Mouse (Mus musculus): ENCODE results near the gene Cabp2. TPM values are rescaled to one million over a fixed set of nuclear protein-coding genes. Genes with fewer than 3 reads are reported as not detected.

Cabp2 gene
- polyA plus RNA-seq, 1 experiment: not detected

- H3K79me2 ChIP-seq (ENCODE audit: control insufficient read depth, insufficient read depth): peaks cover 13% of the 10 kb centered on the region
- H3ac ChIP-seq (ENCODE audit: control insufficient read depth, insufficient read length, low read depth): no peak overlapping the region
- H3K79me3 ChIP-seq (ENCODE audit: low read depth): no peaks in the 10 kb centered on the region
- no peaks in the 10 kb centered on the region for H3K27me3 ChIP-seq (ENCODE audit: control insufficient read depth, insufficient read depth, insufficient read length)
- no peaks in the 10 kb centered on the region for H3K36me3 ChIP-seq (ENCODE audit: control insufficient read depth, insufficient read depth)
- no peak overlapping the region for H3K4me3 ChIP-seq (ENCODE audit: insufficient read depth, poor library complexity, severe bottlenecking)
- no peak for TF ChIP-seq CEBPB (IDR thresholded peaks at IDR 0.05; ENCODE audit: low read depth)
- TF ChIP-seq USF1 (IDR thresholded peaks at IDR 0.05; ENCODE audit: low read depth): no peak
- TF ChIP-seq FOSL1 (IDR thresholded peaks at IDR 0.05; ENCODE audit: insufficient read depth, low read length, poor library complexity, severe bottlenecking): no peak
- TF ChIP-seq MYOG (IDR thresholded peaks at IDR 0.05; ENCODE audit: control insufficient read depth, extremely low read depth, insufficient read length): no peak
- TF ChIP-seq MYOD1 (IDR thresholded peaks at IDR 0.05; ENCODE audit: control insufficient read depth, insufficient read length, low read depth): no peak
- no peak for TF ChIP-seq MAX (IDR thresholded peaks at IDR 0.05)
- no peak for TF ChIP-seq CTCF (IDR thresholded peaks at IDR 0.05; ENCODE audit: control insufficient read depth, insufficient read depth, insufficient read length)
Observed at GRCm38 (mm10) chr19:4093772-4094171, 12.4 kb downstream of the Cabp2 start.

- Histone ChIP-seq H3K79me2 (ENCODE audit: control insufficient read depth, insufficient read depth) (peaks cover 13% of the 10 kb centered on the region), H3K27me3 (ENCODE audit: control insufficient read depth, insufficient read depth, insufficient read length) (no peaks in the 10 kb centered on the region), H3ac (ENCODE audit: control insufficient read depth, insufficient read length, low read depth) (no peak overlapping the region), H3K36me3 (ENCODE audit: control insufficient read depth, insufficient read depth) (no peaks in the 10 kb centered on the region), H3K4me3 (ENCODE audit: insufficient read depth, poor library complexity, severe bottlenecking) (no peak overlapping the region), H3K79me3 (ENCODE audit: low read depth) (no peaks in the 10 kb centered on the region)
- TF ChIP-seq FOSL1 (IDR thresholded peaks at IDR 0.05; ENCODE audit: insufficient read depth, low read length, poor library complexity, severe bottlenecking) (no peak), CTCF (IDR thresholded peaks at IDR 0.05; ENCODE audit: control insufficient read depth, insufficient read depth, insufficient read length) (no peak), MYOD1 (IDR thresholded peaks at IDR 0.05; ENCODE audit: control insufficient read depth, insufficient read length, low read depth) (peak; percentile 19), MAX (IDR thresholded peaks at IDR 0.05) (no peak), MYOG (IDR thresholded peaks at IDR 0.05; ENCODE audit: control insufficient read depth, extremely low read depth, insufficient read length) (no peak), USF1 (IDR thresholded peaks at IDR 0.05; ENCODE audit: low read depth) (no peak)
Observed at GRCm38 (mm10) chr19:4094348-4094747, 13.0 kb downstream of the Cabp2 start.

GRCm38 (mm10) chr19:4094774-4095303 lies 13.5 kb downstream of the Cabp2 start:
- Histone ChIP-seq H3K27me3 (ENCODE audit: control insufficient read depth, insufficient read depth, insufficient read length) (no peaks in the 10 kb centered on the region), H3K79me2 (ENCODE audit: control insufficient read depth, insufficient read depth) (peaks cover 13% of the 10 kb centered on the region), H3K36me3 (ENCODE audit: control insufficient read depth, insufficient read depth) (no peaks in the 10 kb centered on the region), H3K79me3 (ENCODE audit: low read depth) (no peaks in the 10 kb centered on the region), H3ac (ENCODE audit: control insufficient read depth, insufficient read length, low read depth) (no peak overlapping the region), H3K4me3 (ENCODE audit: insufficient read depth, poor library complexity, severe bottlenecking) (no peak overlapping the region)
- TF ChIP-seq MAX (IDR thresholded peaks at IDR 0.05) (no peak), CEBPB (IDR thresholded peaks at IDR 0.05; ENCODE audit: low read depth) (no peak), CTCF (IDR thresholded peaks at IDR 0.05; ENCODE audit: control insufficient read depth, insufficient read depth, insufficient read length) (no peak), MYOD1 (IDR thresholded peaks at IDR 0.05; ENCODE audit: control insufficient read depth, insufficient read length, low read depth) (no peak)

- H3ac ChIP-seq (ENCODE audit: control insufficient read depth, insufficient read length, low read depth): no peak overlapping the region
- H3K4me3 ChIP-seq (ENCODE audit: insufficient read depth, poor library complexity, severe bottlenecking): no peak overlapping the region
- no peaks in the 10 kb centered on the region for H3K36me3 ChIP-seq (ENCODE audit: control insufficient read depth, insufficient read depth)
- peaks cover 3% of the 10 kb centered on the region for H3K79me3 ChIP-seq (ENCODE audit: low read depth)
- TF ChIP-seq FOSL1 (IDR thresholded peaks at IDR 0.05; ENCODE audit: insufficient read depth, low read length, poor library complexity, severe bottlenecking) (no peak), MYOD1 (IDR thresholded peaks at IDR 0.05; ENCODE audit: control insufficient read depth, insufficient read length, low read depth) (no peak)
- H3K79me2 ChIP-seq (ENCODE audit: control insufficient read depth, insufficient read depth): peaks cover 21% of the 10 kb centered on the region
- no peaks in the 10 kb centered on the region for H3K27me3 ChIP-seq (ENCODE audit: control insufficient read depth, insufficient read depth, insufficient read length)
Observed at GRCm38 (mm10) chr19:4095802-4096201, 14.4 kb downstream of the Cabp2 start.

GRCm38 (mm10) chr19:4096642-4097440 lies 15.5 kb downstream of the Cabp2 start, which contains the start of gene Cdk2ap2:
Gene Cdk2ap2 (plus strand): TSS chr19:4097182.
- H3K79me3 ChIP-seq (ENCODE audit: low read depth): peaks cover 9% of the 10 kb centered on the region
- H3K36me3 ChIP-seq (ENCODE audit: control insufficient read depth, insufficient read depth): peaks cover 2% of the 10 kb centered on the region
- peak within 1 kb of the TSS; percentile 72 for H3ac ChIP-seq (ENCODE audit: control insufficient read depth, insufficient read length, low read depth)
- TF ChIP-seq CEBPB (IDR thresholded peaks at IDR 0.05; ENCODE audit: low read depth) (no peak), MAX (IDR thresholded peaks at IDR 0.05) (no peak), FOSL1 (IDR thresholded peaks at IDR 0.05; ENCODE audit: insufficient read depth, low read length, poor library complexity, severe bottlenecking) (no peak), MYOD1 (IDR thresholded peaks at IDR 0.05; ENCODE audit: control insufficient read depth, insufficient read length, low read depth) (no peak), MYOG (IDR thresholded peaks at IDR 0.05; ENCODE audit: control insufficient read depth, extremely low read depth, insufficient read length) (no peak), USF1 (IDR thresholded peaks at IDR 0.05; ENCODE audit: low read depth) (no peak), CTCF (IDR thresholded peaks at IDR 0.05; ENCODE audit: control insufficient read depth, insufficient read depth, insufficient read length) (no peak)
- no peaks in the 10 kb centered on the region for H3K27me3 ChIP-seq (ENCODE audit: control insufficient read depth, insufficient read depth, insufficient read length)
- H3K79me2 ChIP-seq (ENCODE audit: control insufficient read depth, insufficient read depth): peaks cover 32% of the 10 kb centered on the region
- H3K4me3 ChIP-seq (ENCODE audit: insufficient read depth, poor library complexity, severe bottlenecking): peak within 1 kb of the TSS; percentile 55

GRCm38 (mm10) chr19:4097441-4097825 lies 16.1 kb downstream of the Cabp2 start:
- Histone ChIP-seq H3K36me3 (ENCODE audit: control insufficient read depth, insufficient read depth) (peaks cover 7% of the 10 kb centered on the region), H3K4me3 (ENCODE audit: insufficient read depth, poor library complexity, severe bottlenecking) (peak overlapping the region; percentile 46)
- TF ChIP-seq MAX (IDR thresholded peaks at IDR 0.05) (no peak), CEBPB (IDR thresholded peaks at IDR 0.05; ENCODE audit: low read depth) (peak; percentile 47)

More at GRCm38 (mm10) chr19:4097441-4097825, 16.1 kb downstream of the Cabp2 start:
- Histone ChIP-seq H3K79me3 (ENCODE audit: low read depth) (peaks cover 9% of the 10 kb centered on the region), H3ac (ENCODE audit: control insufficient read depth, insufficient read length, low read depth) (peak overlapping the region; percentile 72), H3K27me3 (ENCODE audit: control insufficient read depth, insufficient read depth, insufficient read length) (no peaks in the 10 kb centered on the region), H3K79me2 (ENCODE audit: control insufficient read depth, insufficient read depth) (peaks cover 36% of the 10 kb centered on the region)

Data from C2C12 (cell line).